Mouse (Mus musculus) lung, postnatal 25 days (tissue): ENCODE data around the gene Uhrf2.

Source experiments
- DNase-seq: peaks from one replicate; pipeline ENCODE4 v3.0.0; 2022; ENCODE audit warnings: low spot score

The Uhrf2 gene

GRCm38 (mm10) chr19:30124999-30125669 is 94.8 kb downstream of the Uhrf2 start:
- DNase-seq = no peak

GRCm38 (mm10) chr19:30125670-30126059 is 95.4 kb downstream of the Uhrf2 start:
- DNase-seq = no peak

GRCm38 (mm10) chr19:30128177-30128576 is 97.9 kb downstream of the Uhrf2 start:
- no peak for DNase-seq

- peak; percentile 11 for DNase-seq
These were observed 106.0 kb downstream of the Uhrf2 start for GRCm38 (mm10) chr19:30136308-30136707.
